Mouse (Mus musculus) heart, embryonic 10.5 days (tissue): ENCODE measurements at regions not wholly inside any gene's neighbourhood (a gene's known extent, or its start where the extent isn't known, plus 50 kb on each side); places are given as distances from the start of the nearest gene placed in this dataset.

ENCODE experiments used
- DNase-seq: peaks from one replicate; pipeline ENCODE4 v3.0.0-alpha.2; 2017; ENCODE audit warnings: low spot score
- H3K27ac ChIP-seq: fragments of 300-500 bp; sonication (generic); 2 replicates; pipeline ENCODE4 v1.5.1; 2016; ENCODE audit warnings: mild to moderate bottlenecking
- H3K27me3 ChIP-seq: fragments of 300-500 bp; sonication (generic); 2 replicates; pipeline ENCODE4 v1.6.1; 2016; ENCODE audit warnings: mild to moderate bottlenecking; ENCODE audit not compliant: poor library complexity, insufficient read depth, severe bottlenecking
- H3K36me3 ChIP-seq: fragments of 300-500 bp; sonication (generic); 2 replicates; pipeline ENCODE4 v1.6.1; 2016; ENCODE audit warnings: mild to moderate bottlenecking, moderate library complexity
- H3K4me1 ChIP-seq: fragments of 300-500 bp; sonication (generic); 2 replicates; pipeline ENCODE4 v1.6.1; 2016; ENCODE audit warnings: mild to moderate bottlenecking
- H3K4me3 ChIP-seq: fragments of 300-500 bp; sonication (generic); 2 replicates; pipeline ENCODE4 v1.5.1; 2016; ENCODE audit warnings: mild to moderate bottlenecking, moderate library complexity
- H3K9me3 ChIP-seq: fragments of 300-500 bp; sonication (generic); 2 replicates; pipeline ENCODE4 v1.6.1; 2016; ENCODE audit warnings: mild to moderate bottlenecking, moderate library complexity
- WGBS: fragments of 180-500 bp; shearing (Covaris S2); methylation state at CpG from one replicate; pipeline ENCODE4 v1.1.7; 2016; 5-methylcytosine and 5-hydroxymethylcytosine counted together

DNA sequence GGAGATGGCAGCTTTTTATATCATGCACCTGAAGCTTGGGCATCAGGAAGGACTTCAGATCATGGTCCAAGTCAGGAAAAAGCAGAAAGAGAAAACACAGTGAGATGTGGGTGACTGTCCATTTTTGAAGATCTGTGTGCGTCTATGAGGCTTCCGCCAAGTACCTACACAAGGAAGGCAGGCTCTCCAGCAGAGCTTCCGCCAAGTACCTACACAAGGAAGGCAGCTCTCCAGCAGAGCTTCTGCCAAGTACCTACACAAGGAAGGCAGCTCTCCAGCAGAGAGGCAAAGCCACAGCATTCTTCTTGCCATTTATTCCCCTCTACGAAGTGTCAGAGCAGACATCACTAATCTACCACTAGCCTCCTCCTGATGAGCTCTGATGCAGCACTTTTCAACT is 231.1 kb upstream of the Eif4g2 start:
- Histone ChIP-seq H3K4me1 (no peaks in the 10 kb centered on the region), H3K9me3 (no peaks in the 10 kb centered on the region), H3K36me3 (no peaks in the 10 kb centered on the region), H3K27me3 (no peaks in the 10 kb centered on the region), H3K4me3 (no peak overlapping the region), H3K27ac (no peak overlapping the region)
- DNase-seq: no peak
- 88% methylated on average over 4 of the region's 4 CpGs for WGBS

- no peaks in the 10 kb centered on the region for H3K9me3 ChIP-seq
- H3K27ac ChIP-seq: no peak overlapping the region
- DNase-seq: no peak
- no peaks in the 10 kb centered on the region for H3K36me3 ChIP-seq
- H3K27me3 ChIP-seq: no peaks in the 10 kb centered on the region
- H3K4me3 ChIP-seq: no peak overlapping the region
- H3K4me1 ChIP-seq: no peaks in the 10 kb centered on the region
These were observed 222.4 kb upstream of the Eif4g2 start for GRCm38 (mm10) chr7:111305196-111305595.

DNA sequence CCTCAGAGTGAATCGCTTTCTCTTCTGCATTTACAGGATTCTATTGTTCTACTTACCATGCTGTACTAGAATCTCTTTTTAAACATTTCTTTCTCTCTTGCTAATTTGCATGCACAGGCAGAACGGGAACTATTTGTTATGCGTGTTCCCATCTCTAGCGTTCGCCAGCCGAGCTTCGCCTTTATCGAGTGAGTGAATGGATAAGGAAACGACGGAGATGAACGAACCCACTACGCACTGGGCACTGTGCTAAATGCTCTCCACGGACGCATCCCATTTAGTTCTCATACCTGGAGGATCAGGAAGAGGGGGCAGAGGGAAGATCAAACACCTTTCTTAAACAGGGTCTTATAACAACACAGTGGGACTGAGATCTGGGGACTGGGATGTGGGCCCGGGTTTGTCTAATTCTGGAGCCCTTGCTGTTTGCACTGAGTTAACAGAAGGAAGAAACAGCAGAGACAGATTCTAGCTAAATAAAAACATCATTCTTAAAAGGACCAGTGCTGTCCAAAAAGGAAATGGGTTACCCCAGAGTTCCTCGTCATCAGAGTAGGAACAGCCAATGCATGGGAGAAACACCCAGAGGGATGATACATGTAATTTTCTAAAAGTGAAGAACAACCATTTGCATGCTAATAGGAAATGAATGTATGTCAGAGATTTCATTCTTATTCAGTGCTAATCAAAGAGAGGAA is 219.1 kb upstream of the Eif4g2 start:
- no peaks in the 10 kb centered on the region for H3K4me1 ChIP-seq
- no peaks in the 10 kb centered on the region for H3K36me3 ChIP-seq
- no peak overlapping the region for H3K27ac ChIP-seq
- no peak for DNase-seq
- H3K9me3 ChIP-seq: no peaks in the 10 kb centered on the region
- no peak overlapping the region for H3K4me3 ChIP-seq
- WGBS: 85% methylated on average over 16 of the region's 16 CpGs
- H3K27me3 ChIP-seq: no peaks in the 10 kb centered on the region

DNA sequence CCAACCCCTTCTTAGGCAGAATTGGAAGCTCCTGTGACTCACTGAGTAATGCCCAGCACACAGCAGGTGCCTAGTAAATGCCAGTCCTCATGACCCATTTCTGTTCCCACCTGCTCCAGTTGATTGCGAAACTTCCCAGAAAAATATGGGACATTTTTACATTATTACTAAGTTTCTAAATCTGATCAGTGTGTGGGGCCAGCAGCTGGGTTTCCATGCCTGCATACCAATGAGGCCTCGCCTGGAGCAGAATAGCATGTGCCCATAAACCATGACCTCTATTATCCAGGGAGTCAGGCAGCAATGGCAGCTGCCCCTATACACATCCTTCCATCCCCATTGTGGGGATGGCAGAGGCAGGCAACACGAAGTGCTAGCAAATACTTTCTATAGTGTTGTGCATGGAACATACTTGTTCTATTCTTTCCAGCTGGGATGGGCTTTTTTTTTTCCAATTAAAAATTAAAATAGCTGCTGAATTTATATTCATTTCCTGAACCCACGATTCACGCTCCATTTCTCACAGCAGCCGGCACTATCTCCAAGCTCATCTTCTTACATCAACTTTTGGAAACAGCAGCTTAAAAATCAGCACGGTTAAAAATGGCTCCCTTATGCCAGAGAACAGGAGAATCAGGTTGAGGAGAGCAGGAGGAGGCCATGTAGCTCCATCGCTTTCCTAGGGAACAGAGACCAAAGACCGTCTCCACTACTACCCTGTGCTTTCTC is 214.5 kb upstream of the Eif4g2 start:
- H3K9me3 ChIP-seq: no peaks in the 10 kb centered on the region
- no peaks in the 10 kb centered on the region for H3K36me3 ChIP-seq
- H3K27ac ChIP-seq: no peak overlapping the region
- no peak for DNase-seq
- no peak overlapping the region for H3K4me3 ChIP-seq
- 82% methylated on average over 9 of the region's 9 CpGs for WGBS
- no peaks in the 10 kb centered on the region for H3K4me1 ChIP-seq
- no peaks in the 10 kb centered on the region for H3K27me3 ChIP-seq

- no peak overlapping the region for H3K4me3 ChIP-seq
- no peaks in the 10 kb centered on the region for H3K36me3 ChIP-seq
- H3K27me3 ChIP-seq: no peaks in the 10 kb centered on the region
- no peak for DNase-seq
- 68% methylated on average over 13 of the region's 13 CpGs for WGBS
- H3K9me3 ChIP-seq: no peaks in the 10 kb centered on the region
- H3K4me1 ChIP-seq: no peaks in the 10 kb centered on the region
- H3K27ac ChIP-seq: no peak overlapping the region
These were observed 200.7 kb upstream of the Eif4g2 start for GRCm38 (mm10) chr7:111283411-111283955.

- 71% methylated on average over 8 of the region's 8 CpGs for WGBS
- no peaks in the 10 kb centered on the region for H3K9me3 ChIP-seq
- H3K4me3 ChIP-seq: no peak overlapping the region
- DNase-seq: no peak
- H3K27me3 ChIP-seq: no peaks in the 10 kb centered on the region
- no peaks in the 10 kb centered on the region for H3K36me3 ChIP-seq
- no peaks in the 10 kb centered on the region for H3K4me1 ChIP-seq
- H3K27ac ChIP-seq: no peak overlapping the region
These were observed 199.5 kb upstream of the Eif4g2 start for GRCm38 (mm10) chr7:111282314-111282713.

GRCm38 (mm10) chr7:111277703-111278102 is 194.9 kb upstream of the Eif4g2 start:
- 86% methylated on average over 3 of the region's 3 CpGs for WGBS
- DNase-seq: no peak
- no peaks in the 10 kb centered on the region for H3K27me3 ChIP-seq

GRCm38 (mm10) chr7:111273839-111274238 is 191.0 kb upstream of the Eif4g2 start:
- Histone ChIP-seq H3K4me1 (no peaks in the 10 kb centered on the region), H3K27me3 (no peaks in the 10 kb centered on the region), H3K9me3 (no peaks in the 10 kb centered on the region), H3K27ac (no peak overlapping the region), H3K4me3 (no peak overlapping the region), H3K36me3 (no peaks in the 10 kb centered on the region)
- WGBS: 89% methylated on average over 5 of the region's 5 CpGs
- DNase-seq: no peak

More at GRCm38 (mm10) chr7:111277703-111278102, 194.9 kb upstream of the Eif4g2 start:
- Histone ChIP-seq H3K9me3 (no peaks in the 10 kb centered on the region), H3K36me3 (no peaks in the 10 kb centered on the region), H3K4me1 (no peaks in the 10 kb centered on the region), H3K4me3 (no peak overlapping the region), H3K27ac (no peak overlapping the region)

GRCm38 (mm10) chr7:111270874-111271273 is 188.0 kb upstream of the Eif4g2 start:
- Histone ChIP-seq H3K9me3 (no peaks in the 10 kb centered on the region), H3K4me1 (no peaks in the 10 kb centered on the region), H3K27ac (no peak overlapping the region), H3K36me3 (no peaks in the 10 kb centered on the region), H3K27me3 (no peaks in the 10 kb centered on the region), H3K4me3 (no peak overlapping the region)
- DNase-seq: no peak
- 81% methylated on average over 4 of the region's 4 CpGs for WGBS

DNA sequence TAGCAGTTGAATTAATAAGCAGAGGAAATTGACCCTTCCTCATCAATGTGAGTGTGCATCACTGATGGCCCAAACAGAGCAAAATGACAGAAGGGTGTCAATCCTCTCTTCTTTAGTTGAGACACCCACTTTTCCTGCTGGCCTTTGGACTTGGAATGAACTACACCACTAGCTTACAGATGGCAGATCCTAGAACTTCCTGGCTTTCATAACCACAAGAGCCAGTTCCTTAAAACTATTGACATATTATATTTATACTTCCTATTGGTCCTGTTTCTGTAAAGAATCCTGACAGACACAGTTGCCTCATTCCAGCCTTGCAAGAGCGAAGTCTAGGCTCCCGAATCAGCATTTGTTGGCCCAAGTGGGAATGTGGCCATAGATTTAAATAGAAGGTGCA is 185.4 kb upstream of the Eif4g2 start:
- 96% methylated on average over 2 of the region's 2 CpGs for WGBS
- Histone ChIP-seq H3K4me3 (no peak overlapping the region), H3K4me1 (no peaks in the 10 kb centered on the region), H3K9me3 (no peaks in the 10 kb centered on the region), H3K27me3 (no peaks in the 10 kb centered on the region), H3K36me3 (no peaks in the 10 kb centered on the region), H3K27ac (no peak overlapping the region)
- DNase-seq: no peak

GRCm38 (mm10) chr7:111263302-111263701 is 180.5 kb upstream of the Eif4g2 start:
- 74% methylated on average over 1 of the region's 1 CpGs for WGBS
- Histone ChIP-seq H3K27ac (no peak overlapping the region), H3K4me3 (no peak overlapping the region), H3K27me3 (no peaks in the 10 kb centered on the region), H3K36me3 (no peaks in the 10 kb centered on the region), H3K9me3 (no peaks in the 10 kb centered on the region), H3K4me1 (no peaks in the 10 kb centered on the region)
- DNase-seq: no peak

DNA sequence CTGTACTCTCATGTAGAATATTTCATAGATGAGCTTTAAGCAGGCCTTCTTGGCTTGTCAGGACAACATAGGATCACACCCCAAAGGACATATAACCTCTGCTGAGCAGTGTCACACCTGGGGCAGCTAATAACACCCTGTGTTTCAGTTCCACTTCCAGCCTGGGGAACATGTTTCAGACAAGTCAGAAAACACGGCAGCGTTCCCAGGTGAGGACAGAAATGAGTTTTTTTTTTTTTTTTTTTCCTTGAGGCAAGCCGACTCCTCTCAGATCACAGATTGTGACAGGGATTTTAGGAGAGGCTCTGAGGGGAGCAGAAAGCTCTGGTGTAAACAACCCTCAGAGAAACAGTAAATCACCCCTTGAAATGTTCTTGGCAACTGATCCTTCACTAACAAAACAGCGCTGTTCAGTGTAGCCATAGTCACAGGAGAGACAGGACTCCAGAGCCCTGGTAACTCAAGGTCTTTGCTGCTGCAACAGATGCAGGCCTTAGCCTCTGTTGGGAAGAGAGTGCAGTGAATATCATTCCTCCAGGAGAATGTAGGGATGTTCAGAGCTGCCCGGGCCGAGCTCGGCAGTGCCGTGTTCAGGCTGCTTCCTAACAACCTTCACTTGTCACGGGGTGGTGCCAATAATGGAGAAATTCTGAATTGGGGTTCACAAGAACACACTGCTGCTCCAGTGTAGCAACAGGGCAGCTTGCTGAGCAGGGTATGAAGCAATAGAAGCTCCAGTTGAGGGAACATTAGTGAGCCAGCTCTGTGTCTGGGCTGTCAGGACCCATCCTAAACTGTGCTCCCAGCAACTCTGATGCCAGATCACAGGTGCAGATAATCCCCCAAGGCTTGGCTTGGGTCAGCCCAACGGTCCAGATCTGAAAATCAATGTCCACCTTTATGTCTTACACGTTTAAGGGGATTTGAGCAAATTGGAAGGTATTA is 177.1 kb upstream of the Eif4g2 start:
- Histone ChIP-seq H3K4me1 (no peaks in the 10 kb centered on the region), H3K27me3 (no peaks in the 10 kb centered on the region), H3K9me3 (no peaks in the 10 kb centered on the region), H3K4me3 (no peak overlapping the region), H3K36me3 (no peaks in the 10 kb centered on the region), H3K27ac (no peak overlapping the region)
- 77% methylated on average over 11 of the region's 11 CpGs for WGBS
- no peak for DNase-seq

- Histone ChIP-seq H3K4me3 (no peak overlapping the region), H3K36me3 (no peaks in the 10 kb centered on the region), H3K9me3 (no peaks in the 10 kb centered on the region), H3K27ac (no peak overlapping the region), H3K4me1 (no peaks in the 10 kb centered on the region), H3K27me3 (no peaks in the 10 kb centered on the region)
- DNase-seq: no peak
- 69% methylated on average over 2 of the region's 2 CpGs for WGBS
These were observed 175.0 kb upstream of the Eif4g2 start for GRCm38 (mm10) chr7:111257842-111258241.
